Mouse (Mus musculus): Measurements from ENCODE around the gene Col4a1. TPM values are rescaled to one million over a fixed set of nuclear protein-coding genes. Genes with fewer than 3 reads are reported as not detected.

The Col4a1 gene
- polyA plus RNA-seq, 1 experiment from 2014 or later = 103 TPM

- Histone ChIP-seq H3K4me3 (ENCODE audit: low read depth, low read length) (no peak overlapping the region), H3K27ac (replicated peaks; ENCODE audit: low read depth, low read length) (no peak overlapping the region), H3K4me2 (ENCODE audit: low read depth, severe bottlenecking) (no peak overlapping the region), H3K27me3 (ENCODE audit: control insufficient read depth, insufficient read depth, low read length) (no peaks in the 10 kb centered on the region), H3K4me1 (ENCODE audit: control insufficient read depth, insufficient read depth, low read length) (peaks cover 19% of the 10 kb centered on the region), H3K9me3 (ENCODE audit: control insufficient read depth, low read length) (no peaks in the 10 kb centered on the region), H3K9ac (ENCODE audit: low read length) (no peak overlapping the region), H3K36me3 (ENCODE audit: control insufficient read depth, insufficient read depth, low read length) (no peaks in the 10 kb centered on the region)
- ATAC-seq (ENCODE audit: insufficient number of reproducible peaks, low FRiP score, low TSS enrichment, low read depth) (no peak), DNase-seq (ENCODE audit: low spot score) (no peak)
- WGBS = 82% methylated on average over 3 of the region's 3 CpGs
Measured at GRCm38 (mm10) chr8:11277602-11278051, 35.0 kb downstream of the Col4a1 start.

GRCm38 (mm10) chr8:11276286-11276685 lies 36.3 kb downstream of the Col4a1 start:
- no peak overlapping the region for H3K27ac ChIP-seq (replicated peaks; ENCODE audit: low read depth, low read length)
- no peak for ATAC-seq (ENCODE audit: insufficient number of reproducible peaks, low FRiP score, low TSS enrichment, low read depth)
- H3K4me1 ChIP-seq (ENCODE audit: control insufficient read depth, insufficient read depth, low read length) = peaks cover 19% of the 10 kb centered on the region
- H3K4me2 ChIP-seq (ENCODE audit: low read depth, severe bottlenecking) = no peak overlapping the region
- DNase-seq (ENCODE audit: low spot score) = no peak
- H3K9ac ChIP-seq (ENCODE audit: low read length) = no peak overlapping the region
- no peaks in the 10 kb centered on the region for H3K27me3 ChIP-seq (ENCODE audit: control insufficient read depth, insufficient read depth, low read length)
- H3K4me3 ChIP-seq (ENCODE audit: low read depth, low read length) = no peak overlapping the region
- H3K36me3 ChIP-seq (ENCODE audit: control insufficient read depth, insufficient read depth, low read length) = no peaks in the 10 kb centered on the region
- 84% methylated on average over 6 of the region's 6 CpGs for WGBS
- H3K9me3 ChIP-seq (ENCODE audit: control insufficient read depth, low read length) = no peaks in the 10 kb centered on the region

- no peaks in the 10 kb centered on the region for H3K36me3 ChIP-seq (ENCODE audit: control insufficient read depth, insufficient read depth, low read length)
- no peaks in the 10 kb centered on the region for H3K27me3 ChIP-seq (ENCODE audit: control insufficient read depth, insufficient read depth, low read length)
- no peak overlapping the region for H3K4me3 ChIP-seq (ENCODE audit: low read depth, low read length)
- H3K9ac ChIP-seq (ENCODE audit: low read length) = no peak overlapping the region
- peaks cover 20% of the 10 kb centered on the region for H3K4me1 ChIP-seq (ENCODE audit: control insufficient read depth, insufficient read depth, low read length)
- no peak for DNase-seq (ENCODE audit: low spot score)
- ATAC-seq (ENCODE audit: insufficient number of reproducible peaks, low FRiP score, low TSS enrichment, low read depth) = no peak
- H3K4me2 ChIP-seq (ENCODE audit: low read depth, severe bottlenecking) = no peak overlapping the region
- no peaks in the 10 kb centered on the region for H3K9me3 ChIP-seq (ENCODE audit: control insufficient read depth, low read length)
- H3K27ac ChIP-seq (replicated peaks; ENCODE audit: low read depth, low read length) = no peak overlapping the region
- WGBS = 94% methylated on average over 7 of the region's 7 CpGs
Measured at GRCm38 (mm10) chr8:11274415-11274814, 38.2 kb downstream of the Col4a1 start.

GRCm38 (mm10) chr8:11273506-11274158 lies 39.0 kb downstream of the Col4a1 start:
- Histone ChIP-seq H3K36me3 (ENCODE audit: control insufficient read depth, insufficient read depth, low read length) (no peaks in the 10 kb centered on the region), H3K4me2 (ENCODE audit: low read depth, severe bottlenecking) (no peak overlapping the region), H3K4me3 (ENCODE audit: low read depth, low read length) (no peak overlapping the region), H3K9ac (ENCODE audit: low read length) (no peak overlapping the region), H3K9me3 (ENCODE audit: control insufficient read depth, low read length) (no peaks in the 10 kb centered on the region), H3K27ac (replicated peaks; ENCODE audit: low read depth, low read length) (no peak overlapping the region), H3K4me1 (ENCODE audit: control insufficient read depth, insufficient read depth, low read length) (peaks cover 19% of the 10 kb centered on the region), H3K27me3 (ENCODE audit: control insufficient read depth, insufficient read depth, low read length) (no peaks in the 10 kb centered on the region)
- WGBS = 87% methylated on average over 15 of the region's 15 CpGs
- ATAC-seq (ENCODE audit: insufficient number of reproducible peaks, low FRiP score, low TSS enrichment, low read depth) (no peak), DNase-seq (ENCODE audit: low spot score) (no peak)

- Histone ChIP-seq H3K4me3 (ENCODE audit: low read depth, low read length) (no peak overlapping the region), H3K27ac (replicated peaks; ENCODE audit: low read depth, low read length) (no peak overlapping the region), H3K27me3 (ENCODE audit: control insufficient read depth, insufficient read depth, low read length) (no peaks in the 10 kb centered on the region), H3K9me3 (ENCODE audit: control insufficient read depth, low read length) (no peaks in the 10 kb centered on the region), H3K36me3 (ENCODE audit: control insufficient read depth, insufficient read depth, low read length) (no peaks in the 10 kb centered on the region), H3K9ac (ENCODE audit: low read length) (no peak overlapping the region), H3K4me1 (ENCODE audit: control insufficient read depth, insufficient read depth, low read length) (peaks cover 11% of the 10 kb centered on the region; the same call in 1 of the 2 replicates), H3K4me2 (ENCODE audit: low read depth, severe bottlenecking) (no peak overlapping the region)
- WGBS = 93% methylated on average over 6 of the region's 6 CpGs
- no peak for ATAC-seq (ENCODE audit: insufficient number of reproducible peaks, low FRiP score, low TSS enrichment, low read depth)
- no peak for DNase-seq (ENCODE audit: low spot score)
Measured at GRCm38 (mm10) chr8:11272205-11272604, 40.4 kb downstream of the Col4a1 start.

- H3K4me3 ChIP-seq (ENCODE audit: low read depth, low read length) = no peak overlapping the region
- no peak overlapping the region for H3K9ac ChIP-seq (ENCODE audit: low read length)
- H3K4me2 ChIP-seq (ENCODE audit: low read depth, severe bottlenecking) = no peak overlapping the region
- no peak for DNase-seq (ENCODE audit: low spot score)
- H3K9me3 ChIP-seq (ENCODE audit: control insufficient read depth, low read length) = no peaks in the 10 kb centered on the region
- WGBS = 66% methylated on average over 6 of the region's 6 CpGs
- no peak overlapping the region for H3K27ac ChIP-seq (replicated peaks; ENCODE audit: low read depth, low read length)
- H3K36me3 ChIP-seq (ENCODE audit: control insufficient read depth, insufficient read depth, low read length) = no peaks in the 10 kb centered on the region
- peaks cover 11% of the 10 kb centered on the region; the same call in 1 of the 2 replicates for H3K4me1 ChIP-seq (ENCODE audit: control insufficient read depth, insufficient read depth, low read length)
- no peaks in the 10 kb centered on the region for H3K27me3 ChIP-seq (ENCODE audit: control insufficient read depth, insufficient read depth, low read length)
- ATAC-seq (ENCODE audit: insufficient number of reproducible peaks, low FRiP score, low TSS enrichment, low read depth) = no peak
Measured at GRCm38 (mm10) chr8:11270826-11271225, 41.8 kb downstream of the Col4a1 start.

GRCm38 (mm10) chr8:11268753-11269152 lies 43.9 kb downstream of the Col4a1 start:
- Histone ChIP-seq H3K4me1 (ENCODE audit: control insufficient read depth, insufficient read depth, low read length) (peaks cover 11% of the 10 kb centered on the region; the same call in 1 of the 2 replicates), H3K9me3 (ENCODE audit: control insufficient read depth, low read length) (no peaks in the 10 kb centered on the region), H3K27ac (replicated peaks; ENCODE audit: low read depth, low read length) (no peak overlapping the region), H3K36me3 (ENCODE audit: control insufficient read depth, insufficient read depth, low read length) (no peaks in the 10 kb centered on the region), H3K4me2 (ENCODE audit: low read depth, severe bottlenecking) (no peak overlapping the region), H3K4me3 (ENCODE audit: low read depth, low read length) (no peak overlapping the region), H3K9ac (ENCODE audit: low read length) (no peak overlapping the region; the same call in 1 of the 2 replicates), H3K27me3 (ENCODE audit: control insufficient read depth, insufficient read depth, low read length) (no peaks in the 10 kb centered on the region)
- DNase-seq (ENCODE audit: low spot score) = no peak
- ATAC-seq (ENCODE audit: insufficient number of reproducible peaks, low FRiP score, low TSS enrichment, low read depth) = no peak
- WGBS = 40% methylated on average over 6 of the region's 6 CpGs

GRCm38 (mm10) chr8:11266471-11266870 lies 46.2 kb downstream of the Col4a1 start:
- no peak overlapping the region for H3K9ac ChIP-seq (ENCODE audit: low read length)
- no peak overlapping the region for H3K27ac ChIP-seq (replicated peaks; ENCODE audit: low read depth, low read length)
- no peak overlapping the region for H3K4me3 ChIP-seq (ENCODE audit: low read depth, low read length)
- H3K9me3 ChIP-seq (ENCODE audit: control insufficient read depth, low read length) = no peaks in the 10 kb centered on the region
- ATAC-seq (ENCODE audit: insufficient number of reproducible peaks, low FRiP score, low TSS enrichment, low read depth) (no peak), DNase-seq (ENCODE audit: low spot score) (no peak)
- peaks cover 9% of the 10 kb centered on the region; the same call in 1 of the 2 replicates for H3K4me1 ChIP-seq (ENCODE audit: control insufficient read depth, insufficient read depth, low read length)
- no peak overlapping the region for H3K4me2 ChIP-seq (ENCODE audit: low read depth, severe bottlenecking)
- 94% methylated on average over 2 of the region's 2 CpGs for WGBS
- no peaks in the 10 kb centered on the region for H3K27me3 ChIP-seq (ENCODE audit: control insufficient read depth, insufficient read depth, low read length)
- H3K36me3 ChIP-seq (ENCODE audit: control insufficient read depth, insufficient read depth, low read length) = no peaks in the 10 kb centered on the region

- H3K9ac ChIP-seq (ENCODE audit: low read length) = no peak overlapping the region
- no peaks in the 10 kb centered on the region for H3K9me3 ChIP-seq (ENCODE audit: control insufficient read depth, low read length)
- no peak overlapping the region for H3K4me2 ChIP-seq (ENCODE audit: low read depth, severe bottlenecking)
- no peak overlapping the region for H3K4me3 ChIP-seq (ENCODE audit: low read depth, low read length)
- no peaks in the 10 kb centered on the region for H3K27me3 ChIP-seq (ENCODE audit: control insufficient read depth, insufficient read depth, low read length)
- WGBS = 86% methylated on average over 3 of the region's 3 CpGs
- H3K27ac ChIP-seq (replicated peaks; ENCODE audit: low read depth, low read length) = no peak overlapping the region
- DNase-seq (ENCODE audit: low spot score) (no peak), ATAC-seq (ENCODE audit: insufficient number of reproducible peaks, low FRiP score, low TSS enrichment, low read depth) (no peak)
- H3K36me3 ChIP-seq (ENCODE audit: control insufficient read depth, insufficient read depth, low read length) = no peaks in the 10 kb centered on the region
- H3K4me1 ChIP-seq (ENCODE audit: control insufficient read depth, insufficient read depth, low read length) = peaks cover 9% of the 10 kb centered on the region; the same call in 1 of the 2 replicates
Measured at GRCm38 (mm10) chr8:11265971-11266370, 46.7 kb downstream of the Col4a1 start.

Data from limb, embryonic 11.5 days (tissue).